Mouse (Mus musculus): ENCODE data around the gene Sdhaf2.
"Not testable (repeated sequence)": the region's sequence is repeated elsewhere in the genome, so short reads cannot be mapped to it uniquely, and the experiment has no call there.

The Sdhaf2 gene

GRCm38 (mm10) chr19:10525910-10526309 lies at the start of gene Sdhaf2:
Gene Sdhaf2, minus strand, starts transcription at chr19:10526142.
- in situ Hi-C loops (cut with MboI; ENCODE audit: unreplicated experiment in 2 of 2): loop anchor here in 1 of 2 experiments (25.0 kb wide), 1 partner anchor 1411 kb away; no protein-coding TSS in a partner anchor

- in situ Hi-C loops (cut with MboI; ENCODE audit: unreplicated experiment in 2 of 2): no loop called here
Observed at GRCm38 (mm10) chr19:10569627-10570026, 43.7 kb upstream of the Sdhaf2 start.

- in situ Hi-C loops (cut with MboI; ENCODE audit: unreplicated experiment in 2 of 2): no loop called here
Observed at GRCm38 (mm10) chr19:10565217-10565616, 39.3 kb upstream of the Sdhaf2 start.

- in situ Hi-C loops (cut with MboI; ENCODE audit: unreplicated experiment in 2 of 2): no loop called here
Observed at GRCm38 (mm10) chr19:10564278-10564677, 38.3 kb upstream of the Sdhaf2 start.

DNA sequence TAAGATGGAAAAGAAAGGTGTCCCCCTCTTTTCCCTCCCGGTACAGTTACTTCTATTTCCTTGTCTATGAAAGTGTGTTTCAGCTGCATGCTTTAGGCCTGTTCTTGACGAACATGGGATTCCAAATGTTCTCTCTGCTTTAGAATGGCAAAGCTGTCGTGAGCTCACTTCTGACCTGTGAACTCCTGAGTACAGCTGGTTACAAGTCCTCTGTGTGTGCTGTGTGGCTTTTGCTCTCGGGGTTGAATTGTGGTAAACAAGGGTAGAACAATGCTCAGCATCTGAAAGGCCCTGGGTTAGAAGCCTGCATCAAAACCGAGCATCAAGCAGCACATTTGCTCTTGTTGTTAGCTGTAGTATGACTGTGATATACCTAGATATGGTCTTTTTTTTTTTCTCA lies 36.4 kb upstream of the Sdhaf2 start:
- in situ Hi-C loops (cut with MboI; ENCODE audit: unreplicated experiment in 2 of 2): no loop called here

GRCm38 (mm10) chr19:10561558-10562314 lies 35.8 kb upstream of the Sdhaf2 start:
- in situ Hi-C loops (cut with MboI; ENCODE audit: unreplicated experiment in 2 of 2): no loop called here

GRCm38 (mm10) chr19:10560108-10560507 lies 34.2 kb upstream of the Sdhaf2 start:
- in situ Hi-C loops (cut with MboI; ENCODE audit: unreplicated experiment in 2 of 2): no loop called here

GRCm38 (mm10) chr19:10557837-10558375 lies 32.0 kb upstream of the Sdhaf2 start:
- in situ Hi-C loops (cut with MboI; ENCODE audit: unreplicated experiment in 2 of 2): not testable (repeated sequence)

GRCm38 (mm10) chr19:10557430-10557829 lies 31.5 kb upstream of the Sdhaf2 start:
- in situ Hi-C loops (cut with MboI; ENCODE audit: unreplicated experiment in 2 of 2): no loop called here

GRCm38 (mm10) chr19:10557001-10557400 lies 31.1 kb upstream of the Sdhaf2 start:
- in situ Hi-C loops (cut with MboI; ENCODE audit: unreplicated experiment in 2 of 2): no loop called here

- in situ Hi-C loops (cut with MboI; ENCODE audit: unreplicated experiment in 2 of 2): no loop called here
Observed at GRCm38 (mm10) chr19:10555624-10556510, 29.9 kb upstream of the Sdhaf2 start, which contains the start of gene Tmem216. Gene Tmem216, minus strand, starts transcription at chr19:10556238.

GRCm38 (mm10) chr19:10539454-10539853 lies 13.5 kb upstream of the Sdhaf2 start:
- in situ Hi-C loops (cut with MboI; ENCODE audit: unreplicated experiment in 2 of 2): loop anchor here in 1 of 2 experiments (25.0 kb wide), 1 partner anchor 1398 kb away; no protein-coding TSS in a partner anchor

- in situ Hi-C loops (cut with MboI; ENCODE audit: unreplicated experiment in 2 of 2): loop anchor here in 1 of 2 experiments (25.0 kb wide), 1 partner anchor 1407 kb away; no protein-coding TSS in a partner anchor
Observed at GRCm38 (mm10) chr19:10530082-10530481, 4.1 kb upstream of the Sdhaf2 start.

- in situ Hi-C loops (cut with MboI; ENCODE audit: unreplicated experiment in 2 of 2): loop anchor here in 1 of 2 experiments (25.0 kb wide), 1 partner anchor 1412 kb away; no protein-coding TSS in a partner anchor
Observed at GRCm38 (mm10) chr19:10525106-10525901, 638 bp downstream of the Sdhaf2 start, which contains the start of gene Cpsf7. Gene Cpsf7, plus strand, starts transcription at chr19:10525266.

GRCm38 (mm10) chr19:10524784-10525105 lies 1.2 kb downstream of the Sdhaf2 start:
- in situ Hi-C loops (cut with MboI; ENCODE audit: unreplicated experiment in 2 of 2): loop anchor here (25.0 kb wide), 2 partner anchors 88 to 1413 kb away; partner anchors contain the start of genes Ddb1 (in 1 of the 2) and Tkfc (in 1 of the 2)

DNA sequence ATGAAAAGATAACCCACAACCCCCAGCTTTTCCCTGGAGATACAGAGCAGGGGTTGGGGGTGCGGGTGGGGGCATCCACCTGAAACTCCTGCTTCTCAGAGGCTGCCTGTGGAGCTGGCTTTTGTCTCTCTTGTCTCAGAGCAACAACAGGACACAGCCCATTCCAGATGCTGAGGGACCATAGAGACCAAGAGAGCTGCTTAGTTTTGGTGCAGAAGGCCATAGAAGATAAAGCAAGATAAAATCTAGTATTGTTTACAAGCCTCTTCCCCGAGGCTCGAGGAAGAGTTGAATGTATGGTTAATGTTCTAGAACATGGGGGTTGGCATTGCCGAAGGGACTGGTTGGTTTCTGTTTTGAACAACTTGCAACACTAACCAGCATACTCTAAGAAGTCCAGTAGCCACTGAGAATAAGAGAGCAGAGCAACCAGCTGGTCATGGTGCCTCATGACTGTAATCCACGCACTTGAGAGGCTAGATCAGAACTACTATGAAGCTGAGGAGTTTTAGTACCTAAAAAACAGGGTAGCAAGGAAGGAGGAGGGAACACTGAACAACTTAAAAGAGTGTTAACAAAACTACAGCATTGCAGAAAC lies 2.4 kb downstream of the Sdhaf2 start:
- in situ Hi-C loops (cut with MboI; ENCODE audit: unreplicated experiment in 2 of 2): loop anchor here in 1 of 2 experiments (25.0 kb wide), 1 partner anchor 89 kb away; the partner anchor contains the start of genes Ddb1 and Tkfc

DNA sequence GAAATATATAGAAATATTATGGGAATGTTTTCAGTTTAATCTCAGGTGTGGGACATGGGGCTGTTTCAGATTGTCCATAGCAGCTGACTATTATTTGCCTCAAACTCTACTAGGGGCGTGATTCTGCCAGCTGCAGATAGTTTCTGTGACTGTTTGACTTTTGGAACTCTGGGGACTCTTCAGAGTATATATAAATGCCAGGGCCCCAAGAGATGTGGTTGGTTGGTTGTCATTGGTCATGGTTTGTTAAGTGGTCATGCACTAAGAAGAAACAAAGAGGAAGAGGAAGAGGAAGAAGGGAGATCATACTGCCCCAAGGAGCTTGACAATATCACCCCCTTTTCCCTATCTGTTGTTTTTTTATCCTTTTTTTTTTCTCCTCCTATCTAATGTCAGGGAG lies 4.0 kb downstream of the Sdhaf2 start:
- in situ Hi-C loops (cut with MboI; ENCODE audit: unreplicated experiment in 2 of 2): loop anchor here in 1 of 2 experiments (25.0 kb wide), 1 partner anchor 90 kb away; the partner anchor contains the start of genes Ddb1 and Tkfc

- in situ Hi-C loops (cut with MboI; ENCODE audit: unreplicated experiment in 2 of 2): loop anchor here in 1 of 2 experiments (25.0 kb wide), 1 partner anchor 92 kb away; the partner anchor contains the start of genes Ddb1 and Tkfc
Observed at GRCm38 (mm10) chr19:10520355-10520754, 5.6 kb downstream of the Sdhaf2 start.

DNA sequence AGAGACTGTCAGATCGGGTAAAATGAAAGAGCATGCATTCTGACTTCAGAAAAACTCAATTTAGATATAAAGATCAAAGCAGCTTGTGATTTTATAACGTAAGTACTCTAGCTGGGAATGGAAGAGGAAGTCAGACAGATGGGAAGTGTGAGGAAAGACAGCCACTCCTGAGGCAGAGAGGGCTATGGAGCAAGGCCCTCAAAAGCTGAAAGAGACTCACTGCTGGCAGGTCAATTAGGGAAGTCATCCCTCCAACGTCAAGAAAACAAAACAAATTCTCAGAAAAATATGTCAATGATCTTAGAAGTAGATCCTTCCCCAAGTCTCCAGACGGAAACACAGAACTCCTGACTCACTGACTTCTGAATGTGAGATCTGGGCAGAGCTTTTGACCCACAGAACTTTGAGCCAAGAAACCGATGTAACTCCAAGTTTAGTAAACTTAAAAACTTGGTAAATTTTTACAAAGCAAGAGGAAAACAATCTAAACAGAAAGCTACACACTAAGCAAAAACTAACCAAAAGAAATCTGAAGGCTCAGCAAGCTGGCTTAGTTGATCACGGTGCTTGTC lies 15.1 kb downstream of the Sdhaf2 start:
- in situ Hi-C loops (cut with MboI; ENCODE audit: unreplicated experiment in 2 of 2): loop anchor here in 1 of 2 experiments (25.0 kb wide), 1 partner anchor 101 kb away; the partner anchor contains the start of genes Ddb1 and Tkfc

Measured in v-Abl transformed pro-B cells (cell line).